Mouse (Mus musculus): ENCODE measurements around the gene Rnf185. TPM values are rescaled to one million over a fixed set of nuclear protein-coding genes. Genes with fewer than 3 reads are reported as not detected.

The Rnf185 gene
- polyA plus RNA-seq (2021; fragmentation: Nextera tagmentation): 19.6 and 20.2 TPM in 2 replicates
- long read RNA-seq, experiment 1, transcript Rnf185-202 (7 exons, 2,787 nt): major isoform, 26 of 45 reads
- long read RNA-seq, experiment 1, partial matches to known transcripts: 4 of 45 reads
- long read RNA-seq, experiment 1, other reads (novel, unspliced or antisense): 12 of 45 reads
- long read RNA-seq, experiment 2, transcript Rnf185-201 (8 exons, 2,906 nt): minor isoform, 5 of 139 reads
- long read RNA-seq, experiment 2, transcript Rnf185-202 (7 exons, 2,787 nt): major isoform, 106 of 139 reads
- long read RNA-seq, experiment 2, partial matches to known transcripts: 3 of 139 reads
- long read RNA-seq, experiment 2, other reads (novel, unspliced or antisense): 22 of 139 reads

DNA sequence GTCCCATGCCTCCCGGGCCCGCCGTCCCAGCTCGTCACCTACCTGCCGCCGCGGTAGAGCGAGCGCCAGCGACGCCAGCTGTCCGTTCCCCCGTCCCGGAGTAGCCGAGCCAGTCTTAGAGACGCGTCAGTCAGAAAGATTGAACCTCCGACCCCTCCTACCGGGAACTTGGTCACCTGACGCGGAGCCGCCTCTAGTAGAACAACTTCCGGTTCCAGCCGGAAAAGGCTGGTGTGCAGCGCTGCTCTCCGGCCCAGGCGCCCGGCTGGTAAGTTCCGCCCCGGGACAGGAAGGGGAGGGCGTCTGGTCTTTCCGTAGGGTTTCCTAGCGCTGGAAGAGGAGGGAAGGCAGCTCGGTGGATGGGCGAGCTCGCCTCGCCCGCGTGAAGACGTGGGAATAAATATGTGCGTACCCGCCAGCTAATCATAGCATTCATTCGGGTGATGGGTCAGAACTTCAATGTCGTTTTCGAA lies at the start of gene Rnf185:
Gene Rnf185 (minus strand): TSS at position 197 of the 473 bp plus-strand sequence.

DNA sequence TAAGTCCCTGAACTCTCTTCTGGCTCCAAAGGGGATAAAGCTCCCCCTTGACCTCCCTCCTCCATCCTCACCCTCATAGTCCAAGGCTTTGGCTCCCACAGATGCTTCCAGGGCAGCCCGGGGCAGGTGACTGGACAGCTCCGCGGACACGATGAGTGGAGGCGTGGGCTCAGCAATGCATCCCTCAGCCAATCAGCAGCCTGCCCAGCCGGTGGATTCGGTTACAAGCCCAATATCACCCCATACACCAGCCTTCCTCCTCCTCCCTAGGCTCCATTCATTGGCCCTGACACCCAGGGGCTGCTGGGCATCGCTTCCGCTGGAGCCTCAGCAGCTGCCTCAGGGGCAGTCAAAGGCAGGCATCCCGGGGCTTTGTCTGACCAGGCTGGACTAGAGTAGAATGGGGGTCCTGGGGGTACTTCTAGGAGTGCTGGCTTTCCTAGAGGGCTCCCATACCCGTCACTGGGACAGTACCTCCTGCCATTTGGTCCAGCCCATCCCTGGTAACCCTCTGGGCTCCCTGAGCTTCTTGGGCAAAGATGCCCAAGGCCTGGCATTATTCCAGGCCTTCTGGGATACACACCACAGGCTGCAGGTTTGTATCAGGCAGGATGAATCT lies 35.9 kb upstream of the Rnf185 start, which contains the start of gene Pla2g3:
Gene Pla2g3 (plus strand): TSS at position 333 of the 619 bp plus-strand sequence.

GRCm38 (mm10) chr11:3408997-3409732 lies 43.0 kb downstream of the Rnf185 start, which contains the start of gene Limk2:
Gene Limk2 (minus strand): TSS chr11:3409189.

Other genes starting within 250 kb of the Rnf185 start
- 10.7 and 15.2 TPM in 2 replicates for gene Eif4enif1, start 250.0 kb downstream of the Rnf185 start, polyA plus RNA-seq (2021; fragmentation: Nextera tagmentation)
- 134 and 136 TPM in 2 replicates for gene Drg1, start 185.9 kb downstream of the Rnf185 start, polyA plus RNA-seq (2021; fragmentation: Nextera tagmentation)
- gene Patz1, start 163.5 kb downstream of the Rnf185 start, polyA plus RNA-seq (2021; fragmentation: Nextera tagmentation): 13.2 and 15.2 TPM in 2 replicates
- 37.4 and 41.6 TPM in 2 replicates for gene Pik3ip1, start 122.0 kb downstream of the Rnf185 start, polyA plus RNA-seq (2021; fragmentation: Nextera tagmentation)
- 27.1 and 30.4 TPM in 2 replicates for gene Limk2, start 43.2 kb downstream of the Rnf185 start, polyA plus RNA-seq (2021; fragmentation: Nextera tagmentation)
- 0.41 and 0.70 TPM in 2 replicates for gene Pla2g3, start 35.9 kb upstream of the Rnf185 start, polyA plus RNA-seq (2021; fragmentation: Nextera tagmentation)
- gene Inpp5j, start 52.5 kb upstream of the Rnf185 start, polyA plus RNA-seq (2021; fragmentation: Nextera tagmentation): 18.2 and 24.3 TPM in 2 replicates
- gene Selenom, start 62.3 kb upstream of the Rnf185 start, polyA plus RNA-seq (2021; fragmentation: Nextera tagmentation): 482 and 525 TPM in 2 replicates
- gene Smtn, start 88.2 kb upstream of the Rnf185 start, polyA plus RNA-seq (2021; fragmentation: Nextera tagmentation): 1.6 and 1.8 TPM in 2 replicates
- 3.8 and 4.0 TPM in 2 replicates for gene Morc2a, start 196.8 kb upstream of the Rnf185 start, polyA plus RNA-seq (2021; fragmentation: Nextera tagmentation)